Mouse (Mus musculus): ENCODE measurements around the gene Tspear.
"Not testable (repeated sequence)": the region's sequence is repeated elsewhere in the genome, so short reads cannot be mapped to it uniquely, and the experiment has no call there.

The Tspear gene

GRCm38 (mm10) chr10:77711157-77711556, 24.8 kb downstream of the Tspear start, which contains the start of gene Gm10024:
Gene Gm10024, plus strand, starts transcription at chr10:77711457.
- DNase-seq (ENCODE audit: low spot score in 2 of 2) = not testable (repeated sequence)

GRCm38 (mm10) chr10:77713734-77714133, 27.4 kb downstream of the Tspear start:
- no peak for DNase-seq (ENCODE audit: low spot score in 2 of 2)

GRCm38 (mm10) chr10:77715507-77715906, 29.1 kb downstream of the Tspear start, which contains the start of gene Gm10142:
Gene Gm10142, plus strand, starts transcription at chr10:77715807.
- no peak for DNase-seq (ENCODE audit: low spot score in 2 of 2)

GRCm38 (mm10) chr10:77720299-77720698, 33.9 kb downstream of the Tspear start, which contains the start of gene Krtap12-1:
Gene Krtap12-1, plus strand, starts transcription at chr10:77720599.
- not testable (repeated sequence) for DNase-seq (ENCODE audit: low spot score in 2 of 2)

- DNase-seq (ENCODE audit: low spot score in 2 of 2) = no peak
Measured at GRCm38 (mm10) chr10:77724855-77725254, 38.5 kb downstream of the Tspear start.

GRCm38 (mm10) chr10:77726186-77726585, 39.8 kb downstream of the Tspear start, which contains the start of gene Gm10100:
Gene Gm10100, plus strand, starts transcription at chr10:77726486.
- DNase-seq (ENCODE audit: low spot score in 2 of 2) = no peak

- DNase-seq (ENCODE audit: low spot score in 2 of 2) = no peak
Measured at GRCm38 (mm10) chr10:77728280-77728679, 41.9 kb downstream of the Tspear start.

GRCm38 (mm10) chr10:77729241-77729640, 42.9 kb downstream of the Tspear start:
- DNase-seq (ENCODE audit: low spot score in 2 of 2) = no peak

- no peak for DNase-seq (ENCODE audit: low spot score in 2 of 2)
Measured at GRCm38 (mm10) chr10:77735928-77736327, 49.6 kb downstream of the Tspear start.

GRCm38 (mm10) chr10:77738929-77739328, 52.6 kb downstream of the Tspear start:
- no peak for DNase-seq (ENCODE audit: low spot score in 2 of 2)

- not testable (repeated sequence) for DNase-seq (ENCODE audit: low spot score in 2 of 2)
Measured at GRCm38 (mm10) chr10:77741924-77742688, 55.7 kb downstream of the Tspear start, which contains the start of gene Gm18596. Gene Gm18596, minus strand, starts transcription at chr10:77742638.

GRCm38 (mm10) chr10:77750686-77751085, 64.3 kb downstream of the Tspear start:
- not testable (repeated sequence) for DNase-seq (ENCODE audit: low spot score in 2 of 2)

- DNase-seq (ENCODE audit: low spot score in 2 of 2) = not testable (repeated sequence)
Measured at GRCm38 (mm10) chr10:77751254-77751653, 64.9 kb downstream of the Tspear start, which contains the start of gene Gm9736. Gene Gm9736, minus strand, starts transcription at chr10:77751354.

GRCm38 (mm10) chr10:77752312-77752711, 65.9 kb downstream of the Tspear start:
- not testable (repeated sequence) for DNase-seq (ENCODE audit: low spot score in 2 of 2)

GRCm38 (mm10) chr10:77753448-77753847, 67.1 kb downstream of the Tspear start:
- DNase-seq (ENCODE audit: low spot score in 2 of 2) = no peak

- not testable (repeated sequence) for DNase-seq (ENCODE audit: low spot score in 2 of 2)
Measured at GRCm38 (mm10) chr10:77759582-77759981, 73.2 kb downstream of the Tspear start, which contains the start of gene Gm3233. Gene Gm3233, minus strand, starts transcription at chr10:77759682.

GRCm38 (mm10) chr10:77769727-77770126, 83.4 kb downstream of the Tspear start:
- no peak for DNase-seq (ENCODE audit: low spot score in 2 of 2)

- not testable (repeated sequence) for DNase-seq (ENCODE audit: low spot score in 2 of 2)
Measured at GRCm38 (mm10) chr10:77771225-77771624, 84.9 kb downstream of the Tspear start, which contains the start of gene Gm3238. Gene Gm3238, minus strand, starts transcription at chr10:77771325.

- DNase-seq (ENCODE audit: low spot score in 2 of 2) = not testable (repeated sequence)
Measured at GRCm38 (mm10) chr10:77772142-77772541, 85.8 kb downstream of the Tspear start.

- not testable (repeated sequence) for DNase-seq (ENCODE audit: low spot score in 2 of 2)
Measured at GRCm38 (mm10) chr10:77776844-77777243, 90.5 kb downstream of the Tspear start, which contains the start of gene Gm7138. Gene Gm7138, minus strand, starts transcription at chr10:77776944.

GRCm38 (mm10) chr10:77782442-77782841, 96.1 kb downstream of the Tspear start, which contains the start of gene Gm3250:
Gene Gm3250, minus strand, starts transcription at chr10:77782542.
- not testable (repeated sequence) for DNase-seq (ENCODE audit: low spot score in 2 of 2)

- DNase-seq (ENCODE audit: low spot score in 2 of 2) = not testable (repeated sequence)
Measured at GRCm38 (mm10) chr10:77783396-77783795, 97.0 kb downstream of the Tspear start.
